Mouse (Mus musculus): ENCODE results near the gene Slc16a3.
A peak's percentile ranks its signal among the peaks of the same experiment; 100 is the strongest.

The Slc16a3 gene

DNA sequence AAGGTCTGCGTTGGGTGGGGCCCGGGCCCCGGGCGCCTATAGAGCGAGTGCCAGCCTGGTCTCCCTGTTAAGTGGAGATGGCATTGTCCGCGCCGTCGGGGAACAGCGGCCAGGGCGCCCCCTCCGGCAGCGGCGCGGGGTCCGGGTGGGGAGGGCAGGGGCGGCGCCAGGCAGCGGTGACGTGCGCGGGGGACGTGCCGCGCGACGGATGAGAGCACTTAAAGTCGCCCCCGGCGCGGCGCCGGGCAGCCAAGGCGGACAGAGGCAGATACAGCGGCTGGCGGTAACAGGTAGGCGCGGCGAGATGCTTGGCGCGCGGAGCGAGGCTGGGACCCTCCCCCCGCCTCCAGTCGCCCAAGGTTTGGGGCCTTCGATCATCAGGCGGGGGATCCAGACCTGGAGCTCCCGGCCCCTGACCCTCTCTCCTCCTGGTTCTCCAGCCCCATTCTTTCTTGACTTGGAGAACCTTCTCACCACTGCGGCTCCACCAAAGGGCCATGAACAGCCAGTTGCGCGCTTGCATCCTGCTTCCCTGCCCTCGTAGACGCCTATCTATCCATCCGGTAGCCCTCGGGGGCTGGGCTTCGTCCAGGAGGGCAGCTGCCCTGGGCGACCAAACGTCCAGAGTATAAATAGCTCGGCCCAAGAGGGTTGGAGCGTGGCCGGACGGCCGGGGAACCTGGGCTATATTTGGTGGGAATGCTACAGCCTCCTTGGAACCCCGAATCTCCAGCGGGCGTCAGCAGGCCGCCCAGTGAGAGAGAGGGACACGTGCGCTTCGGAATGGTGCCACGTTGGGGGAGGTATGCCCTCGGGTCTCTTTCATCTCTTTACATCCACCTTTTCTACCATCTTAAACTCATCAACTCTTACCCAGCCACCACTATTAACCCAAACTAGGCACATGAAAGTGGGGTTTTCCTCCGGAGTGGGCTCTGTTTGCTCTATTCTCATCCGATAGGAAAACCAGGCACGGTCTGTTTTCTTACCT, 876 bp downstream of the Slc16a3 start:
- no peak for DNase-seq

DNA sequence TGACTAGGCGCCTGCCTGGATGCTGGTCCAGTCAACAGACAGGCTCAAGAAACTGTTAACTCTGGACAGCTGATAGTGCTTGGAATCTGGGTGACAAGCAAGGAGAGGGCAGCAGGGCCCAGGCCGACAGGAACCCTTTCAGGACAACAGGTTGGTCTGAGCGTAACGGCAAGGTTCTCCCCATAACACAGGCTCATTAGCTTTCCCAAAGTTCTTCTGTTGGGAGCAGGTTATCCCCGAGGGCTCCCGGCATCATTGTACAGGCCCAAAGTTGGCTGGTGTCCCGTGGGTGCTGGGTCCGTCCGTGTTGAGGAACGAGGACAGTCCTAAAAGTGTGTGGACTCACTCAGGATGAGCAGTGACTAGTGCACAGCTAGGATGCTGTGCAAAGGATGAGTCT, 1.6 kb downstream of the Slc16a3 start:
- no peak for DNase-seq

DNA sequence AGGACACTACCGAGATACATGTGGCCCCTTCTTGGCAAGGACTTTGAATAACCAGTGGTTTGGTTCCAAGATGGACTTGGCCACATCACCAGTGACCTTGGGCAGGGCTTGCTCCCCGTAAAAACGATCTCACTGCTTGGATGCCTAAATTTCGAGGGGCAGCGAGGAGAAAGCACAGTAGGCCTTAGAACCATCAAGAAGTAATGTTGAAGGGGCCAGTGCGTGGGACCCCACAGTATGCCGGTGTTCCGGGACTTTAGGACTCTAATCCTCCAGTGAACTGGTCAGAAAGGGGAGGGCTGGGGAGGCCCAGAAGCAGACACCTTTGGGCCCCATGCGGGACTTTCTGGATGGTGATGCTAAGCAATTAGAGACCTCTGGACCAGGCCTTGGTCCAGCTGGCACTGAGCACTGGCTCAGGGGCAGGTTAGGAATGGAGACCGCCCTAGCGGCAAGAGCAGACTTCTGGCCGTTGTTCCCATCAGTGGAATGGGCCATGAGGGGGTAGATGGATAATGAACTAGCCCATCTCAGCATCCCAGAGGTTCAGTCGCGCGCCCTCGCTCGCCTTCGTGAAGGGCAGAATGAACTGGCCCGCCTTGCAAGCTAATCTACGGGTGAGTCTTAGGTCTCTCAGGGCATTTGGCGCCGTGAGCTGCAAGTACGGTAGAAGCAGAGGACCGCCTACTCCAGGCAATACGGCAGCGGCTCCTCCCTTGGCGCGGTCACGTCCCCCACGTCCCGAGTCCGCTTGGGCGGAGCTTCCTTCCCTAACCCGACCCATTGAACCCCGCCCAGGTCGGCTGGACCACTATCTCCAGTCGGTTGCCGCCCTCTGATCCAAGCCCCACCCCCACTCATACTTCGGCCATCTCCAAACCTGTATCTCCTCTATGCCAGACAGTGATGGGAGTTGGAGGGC, 2.3 kb downstream of the Slc16a3 start:
- DNase-seq = peak; percentile 90

DNA sequence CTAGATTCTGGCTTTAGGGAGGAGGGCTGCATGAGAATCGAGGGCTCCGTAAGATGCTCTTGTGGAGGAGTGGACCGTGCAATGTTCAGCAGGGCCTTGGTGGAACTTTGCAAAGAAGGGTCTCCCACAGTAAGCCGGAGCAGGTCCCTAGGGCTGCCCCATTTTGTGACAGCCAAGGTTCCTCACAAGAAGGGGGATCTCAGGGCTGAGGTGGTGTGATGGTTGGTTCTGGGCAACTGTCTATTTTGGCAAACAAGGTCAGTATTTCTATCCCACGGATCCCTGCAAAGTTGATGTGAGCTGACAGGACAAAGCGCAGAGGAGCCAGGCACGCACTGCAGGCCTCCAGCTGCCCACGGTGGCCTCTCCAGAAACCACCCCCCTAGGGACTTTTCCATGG, 3.0 kb downstream of the Slc16a3 start:
- DNase-seq = peak; percentile 36

DNA sequence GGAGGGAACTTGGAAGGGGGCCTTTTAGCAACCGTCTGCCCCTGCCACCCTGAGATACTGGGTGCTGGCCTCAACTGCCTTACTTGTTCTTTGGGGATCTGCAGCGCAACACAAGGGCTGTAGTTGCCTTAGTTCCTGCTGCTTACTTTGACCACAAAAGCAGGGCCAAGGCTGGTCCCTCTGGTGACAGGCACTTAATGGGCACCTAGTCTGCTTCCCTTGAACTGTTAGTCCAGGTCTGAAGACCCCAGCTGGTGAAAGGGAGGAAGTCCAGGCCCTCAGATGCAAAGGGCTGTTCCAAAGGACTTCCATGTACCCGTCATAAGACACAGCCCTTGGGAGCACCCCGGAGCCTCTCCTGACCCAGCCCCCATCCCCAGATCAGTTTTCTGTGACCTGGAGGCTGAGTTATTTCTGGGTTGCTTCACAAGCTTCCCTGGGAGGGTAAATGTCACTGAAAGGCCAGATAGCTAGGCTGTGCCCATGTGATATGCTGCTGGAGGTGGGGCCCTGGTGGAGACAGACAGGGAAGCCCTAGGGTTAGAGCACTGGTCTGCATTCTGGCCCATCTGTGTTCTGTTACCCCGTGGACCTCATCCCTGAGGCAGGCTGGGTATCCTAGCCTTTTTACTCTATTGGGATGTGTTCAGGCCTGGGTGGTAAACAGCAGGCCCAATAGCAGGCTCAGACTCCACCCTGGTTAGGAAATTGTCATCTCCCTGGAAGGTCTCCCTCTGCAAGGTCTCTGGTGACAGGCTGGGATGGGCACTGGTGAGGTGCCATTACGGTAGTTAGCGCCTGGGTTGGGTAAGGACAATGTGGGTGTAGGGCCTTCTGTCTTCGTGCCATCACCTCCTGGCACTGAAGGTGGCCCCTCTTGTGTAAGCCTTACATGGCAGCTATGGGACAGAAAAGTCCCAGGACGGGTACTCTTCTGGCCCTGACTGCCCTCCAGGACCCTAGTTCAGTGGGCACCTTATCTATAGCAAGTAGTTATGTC, 3.8 kb downstream of the Slc16a3 start:
- no peak for DNase-seq

DNA sequence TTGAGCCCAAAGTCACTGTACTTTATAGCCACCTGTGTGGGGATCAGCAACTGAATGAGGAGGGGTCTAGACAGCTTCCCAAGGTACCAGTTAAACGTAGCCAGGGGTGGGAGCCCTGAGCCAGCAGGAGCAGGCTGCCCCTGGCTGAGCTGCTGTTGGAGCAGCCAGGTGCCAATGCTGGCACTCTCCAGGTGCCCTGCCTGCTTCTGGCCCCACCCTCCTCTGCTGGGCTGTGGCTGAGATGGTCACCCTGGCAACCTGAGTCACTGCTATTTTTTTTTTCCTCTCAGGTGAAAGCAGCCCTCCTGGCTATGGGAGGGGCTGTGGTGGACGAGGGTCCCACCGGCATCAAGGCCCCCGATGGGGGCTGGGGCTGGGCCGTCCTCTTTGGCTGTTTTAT, 6.7 kb downstream of the Slc16a3 start:
- DNase-seq = no peak

DNA sequence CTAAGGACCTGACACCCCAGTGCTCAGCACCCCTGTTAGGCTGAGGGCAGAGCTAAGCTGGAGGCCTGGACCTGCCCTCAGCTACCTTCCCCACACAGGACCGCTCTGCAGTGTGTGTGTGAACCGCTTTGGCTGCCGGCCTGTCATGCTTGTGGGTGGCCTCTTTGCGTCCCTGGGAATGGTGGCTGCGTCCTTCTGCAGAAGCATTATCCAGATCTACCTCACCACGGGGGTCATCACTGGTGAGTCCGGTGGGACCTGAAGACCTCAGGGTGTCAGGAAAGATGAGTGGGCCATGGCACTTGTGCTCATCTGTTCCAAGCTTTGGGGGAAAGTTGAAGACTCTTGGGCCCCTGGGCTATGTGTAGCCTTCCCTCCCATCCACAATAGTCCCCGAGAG, 7.4 kb downstream of the Slc16a3 start:
- DNase-seq = no peak

DNA sequence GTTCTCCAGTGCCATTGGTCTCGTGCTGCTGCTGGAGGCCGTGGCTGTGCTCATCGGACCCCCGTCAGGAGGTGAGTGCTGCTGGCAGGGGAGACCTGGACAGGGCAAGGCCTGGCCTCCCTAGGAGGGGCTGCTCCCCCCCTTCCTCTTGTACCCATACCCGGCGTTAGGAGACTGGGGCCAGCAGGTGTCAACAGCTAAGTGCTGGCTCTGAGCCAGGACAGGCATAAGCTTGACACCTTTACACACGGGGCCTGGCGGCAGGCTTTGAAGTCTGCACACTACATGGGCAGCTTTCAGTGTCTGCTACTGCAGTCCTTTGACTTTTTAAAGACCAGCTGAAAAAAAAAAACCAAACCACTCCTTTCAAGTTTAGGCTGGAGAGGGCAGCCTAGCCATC, 8.8 kb downstream of the Slc16a3 start:
- DNase-seq = no peak

DNA sequence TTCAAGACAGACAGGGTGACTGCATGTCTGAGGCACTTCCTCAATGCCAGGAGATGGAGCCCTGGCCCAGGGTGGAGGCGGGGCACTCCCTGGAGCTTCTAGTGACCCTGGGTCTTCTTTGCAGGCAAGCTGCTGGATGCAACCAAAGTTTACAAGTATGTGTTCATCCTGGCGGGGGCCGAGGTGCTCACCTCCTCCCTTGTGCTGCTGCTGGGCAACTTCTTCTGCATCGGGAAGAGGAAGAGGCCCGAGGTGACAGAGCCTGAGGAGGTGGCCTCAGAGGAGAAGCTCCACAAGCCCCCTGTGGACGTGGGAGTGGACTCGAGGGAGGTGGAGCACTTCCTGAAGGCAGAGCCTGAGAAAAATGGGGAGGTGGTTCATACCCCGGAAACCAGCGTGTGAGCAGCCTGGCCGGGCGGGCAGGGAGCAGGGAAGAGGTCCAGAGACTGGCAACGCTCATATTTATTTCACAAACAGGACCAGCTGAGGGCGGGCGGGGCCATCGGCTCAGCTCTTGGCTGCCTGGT, 9.5 kb downstream of the Slc16a3 start:
- DNase-seq = no peak

DNA sequence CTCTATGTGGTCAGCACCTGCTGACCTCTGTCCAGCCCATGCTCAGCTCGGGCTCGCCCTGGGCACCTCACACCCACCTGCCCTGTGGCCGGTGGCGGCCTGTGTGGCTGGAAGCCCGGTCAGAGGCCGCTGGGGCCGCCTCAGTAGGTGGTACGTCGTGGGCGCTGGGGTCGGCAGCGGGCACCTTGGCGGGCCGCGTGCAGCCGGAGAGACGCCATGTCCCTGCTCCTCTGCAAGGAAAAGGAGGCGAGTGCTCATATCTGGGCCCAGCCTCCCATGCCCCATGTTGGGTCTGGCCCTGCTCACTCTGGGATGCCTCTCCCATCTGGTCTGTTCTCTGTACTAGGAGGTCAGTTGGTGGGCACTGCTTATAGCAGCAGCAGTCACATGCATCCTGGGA, 10.8 kb downstream of the Slc16a3 start:
- DNase-seq = no peak

DNA sequence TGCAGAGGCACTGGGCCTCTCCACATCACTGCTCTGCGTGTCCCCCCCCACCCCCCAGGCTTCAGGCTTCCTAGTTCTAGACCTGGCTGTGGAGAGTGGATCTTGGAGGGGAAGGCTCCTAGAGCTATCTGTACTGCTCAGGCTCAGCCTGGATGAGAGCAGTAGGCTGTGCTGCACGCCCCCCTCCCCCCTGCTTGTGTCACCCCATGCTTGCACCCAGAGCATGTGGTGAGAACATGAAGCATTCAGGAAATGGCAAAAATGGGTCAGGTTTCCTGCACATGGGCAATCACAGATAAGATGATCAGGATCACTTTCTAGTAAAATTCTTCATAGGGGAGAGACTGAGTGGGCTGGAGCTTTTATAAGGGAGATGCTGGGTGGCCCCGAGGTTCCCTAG, 11.3 kb downstream of the Slc16a3 start:
- DNase-seq = no peak

DNA sequence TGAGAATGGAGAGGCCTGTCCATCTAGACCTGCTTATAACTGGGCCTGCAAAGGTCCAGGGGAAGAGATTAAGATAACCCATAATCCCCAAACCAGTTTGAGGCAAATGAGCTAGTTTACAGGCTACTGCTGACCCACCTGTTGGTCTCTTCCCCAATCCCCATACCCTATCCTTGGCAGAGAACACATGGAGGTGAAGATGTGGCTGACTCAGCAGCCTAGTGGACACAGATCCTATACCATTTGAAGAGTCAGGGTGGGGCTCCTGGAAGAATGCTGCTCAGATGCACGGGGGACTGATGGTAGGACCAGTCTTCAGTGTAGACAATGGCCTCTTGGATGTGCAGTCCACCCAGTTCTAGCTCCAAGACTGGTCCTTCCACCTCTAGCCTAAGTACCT, 12.0 kb downstream of the Slc16a3 start:
- DNase-seq = no peak

DNA sequence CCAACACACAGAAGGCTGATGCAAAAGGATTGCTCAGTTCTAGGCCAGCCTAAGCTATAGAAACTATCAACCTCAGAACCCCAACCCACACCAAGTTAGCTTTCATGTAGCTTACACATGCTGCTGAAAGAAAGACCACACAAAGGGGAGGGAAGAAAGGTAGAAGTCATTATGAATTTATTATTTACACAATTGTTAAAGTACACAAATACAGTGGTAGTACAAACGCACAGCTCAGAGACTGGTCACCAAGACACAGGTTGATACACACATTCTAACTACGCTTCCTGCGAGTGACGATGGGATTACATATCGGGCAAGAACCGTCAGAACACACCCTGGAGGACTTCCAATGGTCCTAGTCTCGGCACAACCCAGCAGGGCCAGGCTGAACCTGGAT, 13.3 kb downstream of the Slc16a3 start:
- no peak for DNase-seq

DNA sequence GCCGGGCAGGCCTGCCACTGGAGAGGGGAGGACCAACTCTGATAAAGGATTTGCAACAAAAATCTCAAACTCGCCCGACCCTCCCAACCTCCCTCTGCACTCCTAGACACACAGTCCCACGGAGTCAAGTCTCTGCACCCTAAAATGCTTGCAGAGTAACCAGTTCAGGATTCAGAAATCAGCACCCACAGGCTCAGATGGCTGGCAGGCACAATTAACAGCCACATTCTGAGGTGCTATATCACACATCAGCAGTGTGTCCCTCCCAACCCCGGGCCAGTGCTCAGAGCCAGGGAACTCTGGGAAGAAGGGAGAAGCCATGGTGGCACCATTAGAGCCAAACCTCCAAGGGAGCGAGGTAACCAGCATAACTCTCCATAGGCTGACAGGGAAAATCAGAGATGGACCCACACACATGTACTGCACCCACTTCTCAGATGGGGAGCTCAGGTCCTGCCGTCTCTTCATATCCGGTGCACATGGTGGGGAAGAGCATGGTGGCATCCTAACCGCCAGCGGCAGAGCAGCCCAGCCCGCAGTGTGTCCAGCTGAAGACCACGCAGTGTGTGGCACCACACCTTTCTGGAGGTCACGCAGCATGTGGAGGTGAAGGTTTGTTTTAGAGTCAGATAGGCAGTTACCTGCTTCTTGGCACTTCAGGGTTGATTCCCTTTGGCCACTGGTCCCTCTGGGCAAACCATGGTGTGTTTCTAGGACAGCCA, 13.9 kb downstream of the Slc16a3 start:
- no peak for DNase-seq

DNA sequence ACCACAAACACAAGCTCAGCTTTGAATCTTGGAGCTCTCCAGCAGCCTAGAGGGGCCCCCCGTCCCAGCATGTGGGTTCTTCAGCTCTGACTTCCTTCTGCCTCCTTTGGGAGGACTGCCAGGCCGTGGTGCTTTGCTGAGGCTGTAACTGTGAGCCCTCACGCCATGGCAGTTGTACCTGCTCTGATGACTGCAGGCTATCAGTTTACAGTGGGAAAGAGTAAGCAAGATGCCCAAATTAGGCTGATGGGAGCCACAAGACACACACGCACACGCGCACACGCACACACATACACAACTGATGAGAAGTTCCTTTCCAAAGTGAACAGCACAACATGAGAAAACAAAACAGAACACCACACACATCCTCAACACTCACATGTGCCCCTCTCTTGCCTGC, 14.6 kb downstream of the Slc16a3 start:
- DNase-seq = no peak

DNA sequence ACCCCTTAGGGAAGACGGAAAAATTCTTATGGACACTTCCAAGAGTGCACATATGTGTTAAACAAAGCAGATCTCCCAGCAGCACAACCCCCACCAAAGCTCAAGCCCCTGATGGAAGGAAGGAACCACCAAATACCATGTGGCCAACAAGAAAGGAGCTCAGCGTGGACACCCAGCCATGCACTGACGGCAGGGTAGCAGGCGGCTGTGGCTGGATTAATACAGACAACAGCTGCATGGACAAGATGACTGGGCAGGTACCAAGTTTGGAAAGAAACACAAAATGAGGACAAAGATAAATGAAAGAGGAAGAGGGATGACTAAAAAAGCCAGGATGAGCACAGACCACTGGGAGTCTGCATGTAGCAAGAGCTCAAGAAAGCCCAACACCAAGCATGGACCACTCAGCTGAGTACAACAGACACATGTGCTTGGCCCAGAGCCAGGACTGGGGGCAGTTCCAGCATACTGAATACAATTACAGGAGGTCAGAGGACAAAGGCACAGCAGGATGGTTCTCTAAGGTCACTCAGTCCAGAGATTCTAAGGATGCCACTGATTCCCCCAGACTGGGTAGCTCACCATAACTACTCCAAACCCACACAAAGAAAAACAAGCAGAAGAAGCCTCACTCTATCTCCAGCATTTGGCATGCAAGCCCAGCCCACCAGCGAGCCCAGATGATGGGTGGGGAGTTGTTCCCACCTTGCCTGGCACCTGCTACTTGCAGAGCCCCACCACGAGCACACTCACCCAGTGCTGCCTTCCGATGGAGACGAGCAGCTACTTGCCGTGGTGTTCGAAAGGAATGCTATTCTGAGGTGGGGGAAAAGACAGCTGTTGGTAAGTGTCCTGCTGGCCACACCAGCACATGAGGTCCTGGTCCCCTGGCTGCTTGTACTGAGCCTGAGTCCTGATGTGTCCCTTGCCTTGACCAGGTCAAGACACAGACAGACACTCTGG, 16.2 kb downstream of the Slc16a3 start:
- no peak for DNase-seq

DNA sequence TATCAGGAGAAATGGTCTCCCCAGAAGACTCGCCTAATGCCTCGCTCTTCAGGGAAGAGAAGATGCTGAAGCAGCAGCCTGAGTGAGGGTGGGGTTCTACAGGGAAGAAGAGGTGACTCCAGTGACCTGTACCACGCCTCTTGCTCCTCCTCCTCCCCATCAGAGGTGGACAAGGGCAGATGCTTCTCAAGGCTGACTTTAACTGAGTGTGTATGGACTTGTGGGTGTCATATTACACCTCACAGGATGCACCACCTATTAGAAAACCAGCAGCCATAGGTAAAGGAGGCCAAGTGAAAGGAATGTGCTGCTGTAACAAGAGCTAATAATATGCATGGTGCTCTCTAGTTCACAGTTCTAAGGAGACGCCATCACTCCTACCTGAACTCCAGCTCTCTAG, 17.3 kb downstream of the Slc16a3 start:
- no peak for DNase-seq

DNA sequence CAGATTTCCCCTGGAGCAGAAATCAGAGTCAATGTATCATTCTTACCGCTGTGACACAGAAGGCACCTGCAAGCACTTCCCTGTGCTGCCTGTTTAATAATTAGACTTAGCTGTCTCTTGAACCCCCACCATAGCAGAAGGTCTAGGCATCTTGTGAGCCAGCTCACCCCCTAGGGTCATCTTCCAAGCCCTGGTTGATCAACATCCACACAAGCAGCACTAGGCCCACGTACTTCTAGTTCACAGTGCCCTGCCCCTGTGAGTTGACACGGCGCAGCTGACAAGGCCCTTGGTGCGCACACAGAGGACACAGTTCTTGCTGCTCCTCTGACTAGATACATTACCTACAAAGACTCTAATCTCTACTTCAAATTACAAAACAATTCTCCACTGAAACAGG, 21.5 kb downstream of the Slc16a3 start:
- DNase-seq = no peak

DNA sequence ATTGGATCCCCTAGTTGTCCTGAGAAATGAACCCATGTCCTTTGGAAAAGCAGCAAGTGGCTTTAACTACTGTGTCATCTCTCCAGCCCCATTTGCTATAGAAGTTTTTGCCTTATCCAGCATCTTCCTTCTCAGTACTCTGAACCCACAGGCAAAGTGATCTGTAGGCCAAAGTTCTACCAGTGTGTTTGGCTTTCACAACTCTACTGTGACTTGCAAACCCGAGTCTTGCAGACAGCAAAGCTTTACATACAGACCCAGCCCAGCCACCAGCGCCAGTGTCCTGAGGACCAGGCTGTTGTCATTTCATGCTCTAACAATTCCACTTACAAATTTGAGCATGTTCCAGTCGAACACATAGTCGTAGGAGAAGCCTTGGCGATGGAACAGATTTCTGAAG, 23.0 kb downstream of the Slc16a3 start:
- no peak for DNase-seq

DNA sequence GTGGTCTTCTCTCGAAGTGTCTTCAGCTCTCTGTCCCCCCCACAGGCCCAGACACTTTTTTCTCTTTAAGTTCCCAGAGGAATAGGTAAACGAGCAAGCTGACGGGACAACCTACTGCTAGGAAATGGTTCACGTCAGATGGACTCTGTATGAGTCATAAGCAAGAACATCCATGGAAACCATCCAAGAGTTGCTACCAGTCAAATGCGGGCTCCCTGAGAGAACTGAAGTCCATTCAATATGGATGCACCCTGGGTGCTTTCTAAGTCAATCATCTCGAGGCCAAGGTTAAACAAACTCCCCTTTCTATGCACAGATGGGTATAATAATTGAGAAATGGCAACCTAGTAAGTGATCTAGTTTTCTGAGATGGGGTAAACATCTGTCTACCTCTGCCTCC, 25.0 kb downstream of the Slc16a3 start:
- no peak for DNase-seq

All from cerebellum, adult 9-10 months (tissue).